8 mouse cellular contexts compared by ENCODE assay signal in genomic region chr7:35386525-35386952, GRCm38 (mm10). TPM values are rescaled to one million over a fixed set of nuclear protein-coding genes. Genes with fewer than 3 reads are reported as not detected.
A peak's percentile ranks its signal among the peaks of the same experiment; 100 is the strongest.
DNase-seq lines count a peak whose midpoint lies in the region; ATAC-seq and TF ChIP-seq lines count a peak whose summit lies in the region.

No protein-coding gene starts in this region.

- TF ChIP-seq CTCF in gastrocnemius, adult 2 months (IDR thresholded peaks at IDR 0.05), result peak; percentile 50
- peak; percentile 69 to 80 (median 69) for TF ChIP-seq CTCF in MEL (IDR thresholded peaks at IDR 0.05 in 2 of 3, conservative IDR thresholded peaks at IDR 0.05 in 1 of 3; ENCODE audit: control insufficient read depth in 1 of 3, insufficient read depth in 1 of 3, low read depth in 2 of 3, low read length in 3 of 3, poor library complexity in 1 of 3, severe bottlenecking in 1 of 3)

- peaks cover 0 to 7% of the 10 kb centered on the region in 2 experiments; a peak in 2 of 4 replicates for H3K36me3 ChIP-seq in MEL (ENCODE audit: control insufficient read depth in 1 of 2, insufficient read depth in 2 of 2, low read length in 2 of 2)

- peak; percentile 43 for TF ChIP-seq RAD21 in MEL (IDR thresholded peaks at IDR 0.05; ENCODE audit: low read depth, low read length)

- no peaks in the 10 kb centered on the region for H3K9me3 ChIP-seq in MEL (replicated peaks; ENCODE audit: insufficient read depth, low read length)

- intact Hi-C loops in gastrocnemius, adult 2 months (cut with DNase I), result no loop called here

- no peaks in the 10 kb centered on the region for H3K79me2 ChIP-seq in MEL (ENCODE audit: control insufficient read depth, insufficient read depth, low read length, poor library complexity)

- no peak for TF ChIP-seq EP300 in MEL (IDR thresholded peaks at IDR 0.05; ENCODE audit: low read depth in 1 of 2, low read length in 2 of 2)

- no peak overlapping the region for H3K27ac ChIP-seq in gastrocnemius, adult 2 months
- no peak overlapping the region for H3K27ac ChIP-seq in MEL (ENCODE audit: control insufficient read depth, low read depth, low read length)

- H3K4me1 ChIP-seq in MEL (ENCODE audit: control insufficient read depth in 1 of 2, insufficient read depth in 2 of 2, low read length in 2 of 2), result peaks cover 5 to 18% of the 10 kb centered on the region in 2 experiments

- TF ChIP-seq POLR2A in MEL (IDR thresholded peaks at IDR 0.05; ENCODE audit: control insufficient read depth in 1 of 2, insufficient read depth in 1 of 2, low read depth in 1 of 2, low read length in 2 of 2, poor library complexity in 1 of 2), result no peak

- no peaks in the 10 kb centered on the region for H3K27me3 ChIP-seq in MEL (ENCODE audit: control insufficient read depth in 1 of 2, insufficient read depth in 2 of 2, low read length in 2 of 2)

- no peak for ATAC-seq in erythroid progenitor cell, adult 5-6 weeks (replicated peaks; ENCODE audit: low FRiP score, poor library complexity, severe bottlenecking)

- H3K9ac ChIP-seq in MEL (ENCODE audit: control insufficient read depth, low read depth, low read length, poor library complexity, severe bottlenecking), result no peak overlapping the region

- H3K4me3 ChIP-seq in gastrocnemius, adult 2 months, result no peak overlapping the region
- no peak overlapping the region for H3K4me3 ChIP-seq in MEL (ENCODE audit: control insufficient read depth in 1 of 2, insufficient read depth in 1 of 2, low read depth in 2 of 2, low read length in 2 of 2)

- DNase-seq in gastrocnemius, adult 2 months, result no peak
- DNase-seq in gastrocnemius, postnatal 25 days, result no peak
- peak; percentile 70 for DNase-seq in MEL (ENCODE audit: low read depth, low spot score)
- DNase-seq in heart, postnatal 4 days, result peak; percentile 50
- DNase-seq in lung, postnatal 10 days, result peak; percentile 85
- no peak for DNase-seq in right cerebral cortex, postnatal 14 days
- no peak for DNase-seq in spleen, adult 18-20 months

TF ChIP-seq in MEL, 35 proteins besides CTCF, POLR2A, EP300 and RAD21:
- no peak for TF ChIP-seq CHD1 (IDR thresholded peaks at IDR 0.05; ENCODE audit: low read depth, low read length)
- TF ChIP-seq SMC3 (IDR thresholded peaks at IDR 0.05; ENCODE audit: low read depth, low read length), result peak; percentile 48

RNA-seq across cellular contexts. Expression of gene Faap24, which starts 10.1 kb away (rescaled TPM):
- under 1 TPM; 0.75 to 0.92 TPM for total RNA-seq in gastrocnemius, adult 2 months (2021)
- 1 to 10 TPM in 1 of 2 experiments, under 1 TPM in 1; 0.79 to 1.0 TPM for total RNA-seq in gastrocnemius, postnatal 25 days (2021)
- 11.9 and 15.3 TPM in 2 replicates for total RNA-seq in MEL (2012; rRNA removed)
- polyA plus RNA-seq in MEL (2012; ENCODE audit: insufficient read depth in 1 of 2, insufficient read length in 2 of 2, low read depth in 1 of 2, low replicate concordance in 2 of 2, missing spikeins in 1 of 2), result 10 to 100 TPM in 1 of 2 experiments, not detected in 1; 26.7 TPM
- total RNA-seq in heart, postnatal 4 days (2021), result 1 to 10 TPM; 4.6 to 4.7 TPM
- 10.5 and 17.6 TPM in 2 replicates for total RNA-seq in erythroid progenitor cell, adult 5-6 weeks (2015; ENCODE audit: low replicate concordance)
- total RNA-seq in erythroid progenitor cell, adult 5-6 weeks (2017; ENCODE audit: low replicate concordance), result 14.1 and 16.3 TPM in 2 replicates

RNA-seq across cellular contexts. Expression of gene Cep89, which starts 10.3 kb away (rescaled TPM):
- 1 to 10 TPM; 7.4 to 7.9 TPM for total RNA-seq in gastrocnemius, adult 2 months (2021)
- total RNA-seq in gastrocnemius, postnatal 25 days (2021), result 1 to 10 TPM; 4.9 to 6.4 TPM
- total RNA-seq in MEL (2012; rRNA removed), result 13.1 and 15.8 TPM in 2 replicates
- 10 to 100 TPM in 1 of 2 experiments, not detected in 1; 44.5 TPM for polyA plus RNA-seq in MEL (2012; ENCODE audit: insufficient read depth in 1 of 2, insufficient read length in 2 of 2, low read depth in 1 of 2, low replicate concordance in 2 of 2, missing spikeins in 1 of 2)
- 10 to 100 TPM; 26.4 to 26.6 TPM for total RNA-seq in heart, postnatal 4 days (2021)
- 39.0 and 47.2 TPM in 2 replicates for total RNA-seq in erythroid progenitor cell, adult 5-6 weeks (2015; ENCODE audit: low replicate concordance)
- 56.1 and 118 TPM in 2 replicates for total RNA-seq in erythroid progenitor cell, adult 5-6 weeks (2017; ENCODE audit: low replicate concordance)

RNA-seq across cellular contexts. Expression of gene Rhpn2, which starts 52.6 kb away (rescaled TPM):
- total RNA-seq in gastrocnemius, adult 2 months (2021), result 1 to 10 TPM; 1.2 to 1.3 TPM
- total RNA-seq in gastrocnemius, postnatal 25 days (2021), result 1 to 10 TPM in 1 of 2 experiments, under 1 TPM in 1; 0.67 to 1.3 TPM
- 0.46 and 0.58 TPM in 2 replicates for total RNA-seq in MEL (2012; rRNA removed)
- polyA plus RNA-seq in MEL (2012; ENCODE audit: insufficient read depth in 1 of 2, insufficient read length in 2 of 2, low read depth in 1 of 2, low replicate concordance in 2 of 2, missing spikeins in 1 of 2), result 1 to 10 TPM in 1 of 2 experiments, not detected in 1; 1.2 TPM
- 1 to 10 TPM; 4.1 to 4.4 TPM for total RNA-seq in heart, postnatal 4 days (2021)
- total RNA-seq in erythroid progenitor cell, adult 5-6 weeks (2015; ENCODE audit: low replicate concordance), result not detected in 2 replicates
- not detected in 2 replicates for total RNA-seq in erythroid progenitor cell, adult 5-6 weeks (2017; ENCODE audit: low replicate concordance)

Comparison
In these comparisons a context has a peak if more than half of its experiments do, and no peak if none do; other contexts are left out.
1. DNase-seq: peak in MEL (single experiment), heart, postnatal 4 days (single experiment) and lung, postnatal 10 days (single experiment); none in gastrocnemius, adult 2 months (single experiment), gastrocnemius, postnatal 25 days (single experiment), right cerebral cortex, postnatal 14 days (single experiment) and spleen, adult 18-20 months (0 of 2).